Mouse (Mus musculus) embryonic facial prominence, embryonic 14.5 days (tissue): ENCODE measurements around the gene Sccpdh. TPM values are rescaled to one million over a fixed set of nuclear protein-coding genes. Genes with fewer than 3 reads are reported as not detected.

Experiments
- ATAC-seq: fragments of 200-750 bp; cut with Nextera tagmentation; 2 replicates; pipeline ENCODE4 v1.8.0; 2017; ENCODE audit warnings: low read depth, moderate number of reproducible peaks, moderate TSS enrichment
- DNase-seq: peaks from one replicate; pipeline ENCODE4 v3.0.0-alpha.2; 2015; ENCODE audit warnings: low spot score
- H3K27ac ChIP-seq: fragments of 300-500 bp; sonication (generic); replicated peaks from 2 replicates; pipeline ENCODE4 v1.5.1; 2014; ENCODE audit warnings: low read depth, mild to moderate bottlenecking, low read length, moderate library complexity
- H3K27me3 ChIP-seq: fragments of 300-500 bp; sonication (generic); replicated peaks from 2 replicates; pipeline ENCODE4 v1.6.1; 2014; ENCODE audit warnings: low read length; ENCODE audit not compliant: control insufficient read depth, insufficient read depth
- H3K36me3 ChIP-seq: fragments of 300-500 bp; sonication (generic); 2 replicates; pipeline ENCODE4 v1.6.1; 2014; ENCODE audit warnings: low read length, mixed read lengths; ENCODE audit not compliant: control insufficient read depth, insufficient read depth
- H3K4me1 ChIP-seq: fragments of 300-500 bp; sonication (generic); 2 replicates; pipeline ENCODE4 v1.6.1; 2014; ENCODE audit warnings: antibody characterized with exemption, low read length; ENCODE audit not compliant: control insufficient read depth, insufficient read depth
- H3K4me2 ChIP-seq: fragments of 300-500 bp; sonication (generic); 2 replicates; pipeline ENCODE4 v1.6.1; 2014; ENCODE audit warnings: low read depth, mild to moderate bottlenecking, low read length, moderate library complexity, mixed read lengths
- H3K4me3 ChIP-seq: fragments of 300-500 bp; sonication (generic); 2 replicates; pipeline ENCODE4 v1.5.1; 2014; ENCODE audit warnings: low read depth, mild to moderate bottlenecking, low read length
- H3K9ac ChIP-seq: fragments of 300-500 bp; sonication (generic); 2 replicates; pipeline ENCODE4 v1.6.1; 2014; ENCODE audit warnings: low read depth, mild to moderate bottlenecking, low read length, moderate library complexity, mixed read lengths
- H3K9me3 ChIP-seq: fragments of 300-500 bp; sonication (generic); 2 replicates; pipeline ENCODE4 v1.6.1; 2016; ENCODE audit warnings: low read length; ENCODE audit not compliant: control insufficient read depth
- WGBS: fragments of 180-500 bp; shearing (Covaris S2); extraction: QIAGEN DNeasy Blood & Tissue Kit; methylation state at CpG from one replicate; pipeline ENCODE4 v1.1.7; 2014; 5-methylcytosine and 5-hydroxymethylcytosine counted together
- polyA plus RNA-seq: library from polyadenylated mRNA; unstranded; fragments of >200 nt; fragmentation: Nextera tagmentation; extraction: Ambion mirVana; gene quantifications from 2 replicates; pipeline ENCODE4 v1.2.1, GENCODE M21; 2014

Sccpdh gene
- polyA plus RNA-seq, 1 experiment from 2014 or later: 98.2 TPM

DNA sequence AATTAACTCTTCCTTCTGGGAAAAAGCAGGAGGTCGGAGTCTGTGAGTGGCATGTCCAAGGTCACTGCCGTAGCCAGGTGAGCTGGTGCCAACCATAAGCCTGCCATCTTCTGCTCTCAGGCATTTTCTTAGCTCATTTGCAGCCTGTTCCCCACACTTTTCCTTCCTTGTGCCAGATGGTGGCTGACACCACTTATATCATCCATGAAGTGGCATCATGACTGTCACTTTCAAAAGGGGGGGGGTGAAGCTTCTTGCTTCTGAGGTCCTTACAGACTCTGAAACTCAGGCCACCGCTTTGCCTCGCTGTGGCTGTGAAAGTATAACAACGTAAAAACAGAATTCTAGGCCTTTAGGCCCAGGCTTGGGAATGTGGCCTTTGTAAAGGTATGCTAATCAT is 16.8 kb upstream of the Sccpdh start:
- Histone ChIP-seq H3K4me3 (no peak overlapping the region), H3K27ac (no peak overlapping the region), H3K9ac (no peak overlapping the region), H3K9me3 (no peaks in the 10 kb centered on the region), H3K36me3 (no peaks in the 10 kb centered on the region), H3K4me1 (no peaks in the 10 kb centered on the region), H3K27me3 (no peaks in the 10 kb centered on the region), H3K4me2 (no peak overlapping the region)
- 78% methylated on average over 5 of the region's 5 CpGs for WGBS
- no peak for DNase-seq
- ATAC-seq: no peak

DNA sequence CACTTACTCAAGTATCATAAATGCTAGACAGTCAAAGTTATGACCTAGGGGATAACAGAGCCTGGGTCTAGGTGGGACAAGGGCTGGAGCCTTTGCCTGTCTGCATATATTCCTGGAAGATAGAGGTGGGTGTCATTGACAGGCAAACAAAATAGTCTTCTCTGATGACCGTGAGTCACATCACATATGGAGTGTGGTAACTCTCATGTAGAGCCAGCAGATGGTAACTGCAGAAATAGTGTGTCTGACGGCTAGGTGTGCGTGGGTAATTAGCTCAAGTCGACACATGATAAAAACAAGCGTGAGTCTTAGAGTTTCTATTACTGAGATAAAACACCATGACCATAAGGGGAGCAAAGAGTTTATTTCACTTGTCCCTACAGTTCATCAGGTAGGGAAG is 4.9 kb upstream of the Sccpdh start:
- DNase-seq: no peak
- ATAC-seq: no peak

DNA sequence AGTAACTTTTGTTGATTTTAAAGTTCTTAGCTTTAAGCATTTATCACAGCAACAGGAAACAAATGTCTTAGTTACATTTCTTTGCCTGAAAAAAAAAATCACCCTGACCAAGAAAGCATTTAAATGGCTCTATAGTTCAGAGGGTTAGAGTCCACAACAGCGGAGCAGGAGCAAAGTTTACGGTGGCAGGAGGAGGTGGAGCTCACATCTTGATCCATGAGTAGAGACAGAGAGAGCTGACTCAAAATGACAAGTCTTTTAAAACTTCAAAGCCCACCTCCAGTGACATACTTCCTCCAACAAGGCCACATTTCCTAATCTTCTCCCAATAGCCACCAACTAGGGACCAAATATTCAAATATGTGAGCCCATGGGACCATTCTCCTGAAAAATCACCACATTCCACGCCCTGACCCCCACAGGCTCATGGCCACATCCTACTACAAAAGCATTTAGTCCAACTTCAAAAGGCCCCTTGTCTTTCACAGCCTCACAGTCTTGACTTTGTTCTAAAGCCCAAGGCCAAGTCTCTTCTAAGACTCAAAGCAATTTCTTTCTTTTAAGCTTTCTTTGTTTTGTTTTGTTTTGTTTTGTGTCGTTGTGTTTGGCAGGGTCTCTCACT is 3.6 kb upstream of the Sccpdh start:
- WGBS: 62% methylated on average over 4 of the region's 4 CpGs
- Histone ChIP-seq H3K9ac (no peak overlapping the region), H3K36me3 (no peaks in the 10 kb centered on the region), H3K4me1 (peaks cover 5% of the 10 kb centered on the region), H3K4me2 (no peak overlapping the region), H3K4me3 (no peak overlapping the region), H3K27ac (no peak overlapping the region), H3K9me3 (no peaks in the 10 kb centered on the region), H3K27me3 (no peaks in the 10 kb centered on the region)
- ATAC-seq (no peak), DNase-seq (no peak)

More for the DNA sequence above, 4.9 kb upstream of the Sccpdh start:
- Histone ChIP-seq H3K4me3 (no peak overlapping the region), H3K27ac (no peak overlapping the region), H3K27me3 (no peaks in the 10 kb centered on the region), H3K9me3 (no peaks in the 10 kb centered on the region), H3K4me1 (no peaks in the 10 kb centered on the region), H3K9ac (no peak overlapping the region), H3K4me2 (no peak overlapping the region), H3K36me3 (no peaks in the 10 kb centered on the region)
- 92% methylated on average over 5 of the region's 5 CpGs for WGBS

DNA sequence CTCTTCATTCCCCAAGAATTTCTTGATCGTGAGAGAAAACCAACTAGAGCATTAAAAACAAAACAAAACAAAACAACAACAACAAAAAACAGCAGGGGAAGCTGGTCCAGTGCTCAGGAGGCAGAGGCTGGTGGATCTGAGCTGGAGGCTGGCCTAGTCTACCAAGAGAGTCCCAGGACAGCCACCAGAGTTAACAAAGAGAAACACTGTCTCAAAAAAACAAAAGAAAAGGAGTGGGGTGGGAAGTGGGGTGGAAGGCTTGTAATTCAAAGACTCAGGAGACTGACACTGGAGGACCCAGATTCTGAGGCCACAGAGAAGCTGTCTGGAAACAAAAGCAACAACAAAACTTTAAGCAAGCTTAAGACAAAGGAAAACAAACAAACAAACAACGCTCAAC is 1.0 kb upstream of the Sccpdh start:
- Histone ChIP-seq H3K27me3 (no peaks in the 10 kb centered on the region), H3K9me3 (no peaks in the 10 kb centered on the region), H3K36me3 (peaks cover 7% of the 10 kb centered on the region), H3K27ac (no peak overlapping the region), H3K9ac (no peak overlapping the region), H3K4me1 (peaks cover 8% of the 10 kb centered on the region), H3K4me3 (peak overlapping the region; percentile 85; the same call in 1 of the 2 replicates), H3K4me2 (peak overlapping the region; percentile 79)
- DNase-seq (no peak), ATAC-seq (no peak)
- 64% methylated on average over 2 of the region's 2 CpGs for WGBS

DNA sequence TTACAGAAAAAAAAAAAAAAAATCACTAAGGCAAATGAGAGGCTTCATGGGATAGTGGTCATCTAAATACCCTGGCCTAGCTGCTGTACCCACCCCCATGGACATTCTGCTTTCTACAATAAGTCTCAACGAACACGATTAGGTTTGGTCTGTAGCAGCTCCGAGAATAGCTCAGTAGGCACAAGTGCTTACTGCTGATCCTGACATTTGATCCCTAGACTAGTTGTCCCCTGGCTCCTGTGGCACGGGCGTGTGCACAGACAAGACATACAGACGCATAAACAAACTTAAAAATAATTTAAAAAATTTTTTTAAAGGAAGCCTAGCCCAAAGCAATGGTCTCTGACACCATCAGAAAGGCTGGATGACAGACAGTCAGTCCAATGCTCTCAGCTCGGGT is 560 bp upstream of the Sccpdh start:
- Histone ChIP-seq H3K27me3 (no peaks in the 10 kb centered on the region), H3K4me2 (peak overlapping the region; percentile 79), H3K4me3 (peak overlapping the region; percentile 85), H3K27ac (peak overlapping the region; percentile 84; the same call in 1 of the 2 replicates), H3K36me3 (peaks cover 12% of the 10 kb centered on the region), H3K9me3 (no peaks in the 10 kb centered on the region), H3K9ac (peak overlapping the region; percentile 84), H3K4me1 (peaks cover 8% of the 10 kb centered on the region)
- peak; percentile 53 for DNase-seq
- 1% methylated on average over 7 of the region's 7 CpGs for WGBS
- peak; percentile 34 for ATAC-seq

DNA sequence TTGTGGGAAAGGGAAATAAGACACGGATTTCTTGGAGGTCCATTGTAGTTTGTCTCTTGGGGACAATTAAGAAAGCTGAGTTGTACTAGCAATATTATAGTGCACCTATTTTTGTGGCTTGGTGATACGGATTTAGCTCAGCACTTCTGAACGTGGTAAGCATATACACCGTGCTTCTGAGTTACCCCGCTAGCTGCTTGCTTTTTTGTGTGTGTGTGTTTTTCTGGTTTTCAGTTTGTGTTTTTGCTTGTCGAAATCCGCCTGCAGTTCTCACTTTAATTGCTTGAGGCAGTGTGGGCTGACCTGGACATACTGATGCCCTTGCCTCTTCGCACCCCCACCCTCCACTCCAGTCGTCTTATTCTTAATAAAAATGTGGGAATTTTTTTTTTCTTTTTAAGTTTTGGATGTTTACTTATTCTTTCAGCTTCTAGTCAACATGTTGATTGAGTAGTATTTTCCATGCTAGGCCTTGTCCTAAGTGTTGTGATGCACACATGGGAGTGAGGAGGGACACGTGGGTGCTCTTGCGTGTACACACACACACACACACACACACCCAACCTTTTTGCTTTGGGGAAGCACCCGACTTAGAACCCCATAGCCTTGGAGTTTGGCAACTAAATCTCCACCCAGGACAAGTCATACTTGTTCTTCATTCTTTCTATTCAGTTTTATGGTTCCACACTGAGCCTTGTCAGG is 977 bp downstream of the Sccpdh start:
- Histone ChIP-seq H3K27ac (peak overlapping the region; percentile 84), H3K4me1 (peaks cover 8% of the 10 kb centered on the region), H3K4me3 (peak overlapping the region; percentile 85), H3K9me3 (no peaks in the 10 kb centered on the region), H3K4me2 (peak overlapping the region; percentile 79), H3K27me3 (no peaks in the 10 kb centered on the region), H3K36me3 (peaks cover 27% of the 10 kb centered on the region), H3K9ac (peak overlapping the region; percentile 84)
- ATAC-seq (no peak), DNase-seq (peak; percentile 36)
- 21% methylated on average over 12 of the region's 12 CpGs for WGBS

DNA sequence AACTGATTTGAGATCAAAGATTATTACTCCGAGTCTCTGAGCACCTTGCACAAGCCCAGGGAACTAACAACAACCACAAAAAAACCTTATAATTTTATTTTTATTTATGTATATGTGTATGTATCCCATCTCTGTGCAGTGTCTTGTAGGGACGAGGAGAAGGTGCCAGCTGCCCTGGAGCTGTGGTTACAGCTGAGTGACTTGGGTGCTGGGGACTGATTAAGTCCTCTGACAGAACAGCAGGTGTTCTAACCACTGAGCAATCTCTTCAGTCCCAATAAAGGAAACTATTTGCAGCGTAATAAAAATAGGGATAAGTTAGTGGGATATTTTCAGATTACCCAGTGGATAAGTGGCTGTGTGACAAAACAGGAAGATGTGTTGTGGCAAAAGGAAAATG is 6.3 kb downstream of the Sccpdh start:
- H3K4me1 ChIP-seq: peaks cover 3% of the 10 kb centered on the region; the same call in 1 of the 2 replicates
- no peak overlapping the region for H3K27ac ChIP-seq
- no peak overlapping the region for H3K9ac ChIP-seq
- no peak overlapping the region for H3K4me3 ChIP-seq
- H3K4me2 ChIP-seq: no peak overlapping the region
- peaks cover 67% of the 10 kb centered on the region for H3K36me3 ChIP-seq
- 93% methylated on average over 3 of the region's 3 CpGs for WGBS
- no peaks in the 10 kb centered on the region for H3K27me3 ChIP-seq
- DNase-seq: no peak
- no peak for ATAC-seq
- no peaks in the 10 kb centered on the region for H3K9me3 ChIP-seq

DNA sequence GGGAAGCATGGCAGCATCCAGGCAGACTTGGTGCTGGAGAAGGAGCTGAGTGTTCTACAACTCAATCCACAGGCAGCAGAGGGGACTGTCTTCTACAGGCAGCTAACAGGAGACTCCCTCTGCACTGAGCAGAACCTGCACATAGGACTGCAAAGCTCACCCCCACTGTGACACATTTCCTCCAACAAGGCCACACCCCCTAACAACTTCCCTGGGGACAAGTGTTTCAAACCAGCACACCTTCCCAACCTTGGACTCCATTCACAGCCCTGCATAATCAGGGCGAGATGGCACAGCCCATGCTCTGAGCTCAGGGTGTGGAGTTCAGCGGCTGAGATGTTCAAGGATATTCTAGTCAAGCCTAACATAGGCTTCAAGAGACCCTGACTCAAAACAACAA is 9.0 kb downstream of the Sccpdh start:
- H3K4me3 ChIP-seq: no peak overlapping the region
- no peak overlapping the region for H3K9ac ChIP-seq
- H3K36me3 ChIP-seq: peaks cover 84% of the 10 kb centered on the region
- no peaks in the 10 kb centered on the region for H3K9me3 ChIP-seq
- no peaks in the 10 kb centered on the region for H3K4me1 ChIP-seq
- H3K27me3 ChIP-seq: no peaks in the 10 kb centered on the region
- ATAC-seq: no peak
- H3K4me2 ChIP-seq: no peak overlapping the region
- WGBS: 89% methylated on average over 2 of the region's 2 CpGs
- DNase-seq: no peak
- H3K27ac ChIP-seq: no peak overlapping the region

DNA sequence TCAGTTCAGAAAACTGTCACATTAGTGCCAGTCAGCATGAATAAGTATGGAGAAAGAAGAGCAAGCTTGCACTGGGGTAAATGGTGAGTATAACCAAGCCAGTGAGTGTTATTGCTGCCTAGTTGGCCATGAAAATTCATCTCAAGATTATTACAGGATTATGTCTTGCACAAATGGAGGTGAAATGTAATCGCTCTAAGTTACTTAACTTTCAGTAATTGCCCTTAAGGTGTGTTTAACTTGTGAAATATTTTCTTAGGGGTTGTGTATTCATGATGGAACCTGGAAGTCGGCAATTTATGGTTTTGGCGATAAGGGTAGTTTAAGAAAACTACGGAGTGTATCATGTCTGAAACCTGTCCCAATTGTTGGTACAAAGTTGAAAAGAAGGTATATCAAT is 11.3 kb downstream of the Sccpdh start:
- 87% methylated on average over 4 of the region's 4 CpGs for WGBS

More for the DNA sequence above, 11.3 kb downstream of the Sccpdh start:
- DNase-seq: no peak
- Histone ChIP-seq H3K4me3 (no peak overlapping the region), H3K9ac (no peak overlapping the region), H3K36me3 (peaks cover 80% of the 10 kb centered on the region), H3K27ac (no peak overlapping the region), H3K27me3 (no peaks in the 10 kb centered on the region), H3K9me3 (no peaks in the 10 kb centered on the region), H3K4me1 (no peaks in the 10 kb centered on the region), H3K4me2 (no peak overlapping the region)
- no peak for ATAC-seq
